Mouse (Mus musculus) stomach, embryonic 16.5 days (tissue): ENCODE data around the gene Ncor1. TPM values are rescaled to one million over a fixed set of nuclear protein-coding genes. Genes with fewer than 3 reads are reported as not detected.
"Not testable (repeated sequence)": the region's sequence is repeated elsewhere in the genome, so short reads cannot be mapped to it uniquely, and the experiment has no call there.

ENCODE experiments used
- ATAC-seq: fragments of 200-750 bp; cut with Nextera tagmentation; 2 replicates; pipeline ENCODE4 v1.8.0; 2017; ENCODE audit warnings: moderate number of reproducible peaks, moderate TSS enrichment; ENCODE audit not compliant: insufficient read depth, low FRiP score
- H3K27ac ChIP-seq: fragments of 300-500 bp; sonication (generic); 2 replicates; pipeline ENCODE4 v1.5.1; 2014; ENCODE audit warnings: low read length
- H3K27me3 ChIP-seq: fragments of 300-500 bp; sonication (generic); 2 replicates; pipeline ENCODE4 v1.6.1; 2014; ENCODE audit warnings: low read length, control low read depth, mixed read lengths; ENCODE audit not compliant: control insufficient read depth, insufficient read depth
- H3K36me3 ChIP-seq: fragments of 300-500 bp; sonication (generic); 2 replicates; pipeline ENCODE4 v1.6.1; 2014; ENCODE audit warnings: low read length; ENCODE audit not compliant: control insufficient read depth, insufficient read depth
- H3K4me1 ChIP-seq: fragments of 300-500 bp; sonication (generic); 2 replicates; pipeline ENCODE4 v1.6.1; 2014; ENCODE audit warnings: low read length, control low read depth, mixed read lengths; ENCODE audit not compliant: control insufficient read depth, insufficient read depth
- H3K4me2 ChIP-seq: fragments of 300-500 bp; sonication (generic); 2 replicates; pipeline ENCODE4 v1.6.1; 2014; ENCODE audit warnings: low read depth, low read length, mixed read lengths
- H3K4me3 ChIP-seq: fragments of 300-500 bp; sonication (generic); replicated peaks from 2 replicates; pipeline ENCODE4 v1.5.1; 2014; ENCODE audit warnings: mild to moderate bottlenecking, low read length
- H3K9ac ChIP-seq: fragments of 300-500 bp; sonication (generic); 2 replicates; pipeline ENCODE4 v1.6.1; 2014; ENCODE audit warnings: low read length
- H3K9me3 ChIP-seq: fragments of 300-500 bp; sonication (generic); replicated peaks from 2 replicates; pipeline ENCODE4 v1.6.1; 2016; ENCODE audit warnings: low read length, control low read depth; ENCODE audit not compliant: control insufficient read depth
- WGBS: fragments of 180-500 bp; shearing (Covaris S2); extraction: QIAGEN DNeasy Blood & Tissue Kit; methylation state at CpG from one replicate; pipeline ENCODE4 v1.1.7; 2014; 5-methylcytosine and 5-hydroxymethylcytosine counted together
- polyA plus RNA-seq: library from polyadenylated mRNA; unstranded; fragments of >200 nt; fragmentation: Nextera tagmentation; extraction: Ambion mirVana; gene quantifications from 2 replicates; pipeline ENCODE4 v1.2.1, GENCODE M21; 2015

Ncor1 gene
- polyA plus RNA-seq, 1 experiment from 2014 or later: 52.7 TPM

DNA sequence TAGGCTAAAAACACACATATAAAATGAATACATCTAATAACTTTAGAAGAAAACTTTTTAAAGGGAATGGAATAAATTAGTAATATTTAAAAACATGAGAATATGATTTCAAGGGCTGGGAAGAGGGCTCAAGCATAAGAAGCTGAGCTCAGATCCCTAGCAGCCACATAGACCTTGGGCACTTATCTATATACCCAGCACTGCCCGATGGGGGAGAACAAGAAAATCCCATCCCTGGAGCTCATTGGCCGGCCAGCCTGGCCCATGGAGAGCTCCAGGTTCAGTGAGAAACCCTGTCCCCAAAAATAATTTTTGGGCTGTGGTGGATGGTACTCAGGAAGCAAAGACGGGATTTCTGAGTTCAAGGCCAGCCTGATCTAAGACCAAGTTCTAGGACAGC is 7.5 kb upstream of the Ncor1 start:
- Histone ChIP-seq H3K36me3 (no peaks in the 10 kb centered on the region), H3K4me2 (no peak overlapping the region), H3K9me3 (no peaks in the 10 kb centered on the region), H3K4me3 (no peak overlapping the region), H3K27ac (no peak overlapping the region), H3K27me3 (no peaks in the 10 kb centered on the region), H3K9ac (no peak overlapping the region), H3K4me1 (no peaks in the 10 kb centered on the region)
- 92% methylated on average over 3 of the region's 3 CpGs for WGBS
- no peak for ATAC-seq

DNA sequence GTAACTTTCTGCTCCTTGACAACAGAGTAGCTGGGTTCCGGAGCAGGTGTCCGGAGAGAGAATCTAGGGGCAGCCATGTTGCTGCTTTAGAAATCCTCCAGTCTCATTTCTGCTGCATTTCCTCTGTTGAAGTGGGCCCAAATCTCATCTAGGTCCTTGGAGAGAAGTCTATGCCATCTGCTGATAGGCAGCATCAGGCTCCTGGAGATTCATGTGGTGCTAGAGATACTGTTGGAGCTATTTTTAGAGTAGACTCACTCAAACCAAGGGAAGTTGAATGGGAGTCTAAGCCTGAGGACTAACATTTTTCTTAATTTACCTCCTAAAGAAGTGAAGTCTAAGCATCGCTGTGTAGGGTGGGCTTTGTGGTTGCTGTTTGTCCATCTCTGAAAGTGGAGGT is 6.4 kb upstream of the Ncor1 start:
- Histone ChIP-seq H3K27me3 (no peaks in the 10 kb centered on the region), H3K4me1 (no peaks in the 10 kb centered on the region), H3K4me2 (no peak overlapping the region), H3K9ac (no peak overlapping the region), H3K4me3 (no peak overlapping the region), H3K27ac (no peak overlapping the region), H3K36me3 (no peaks in the 10 kb centered on the region), H3K9me3 (no peaks in the 10 kb centered on the region)
- WGBS: 91% methylated on average over 3 of the region's 3 CpGs
- ATAC-seq: no peak

DNA sequence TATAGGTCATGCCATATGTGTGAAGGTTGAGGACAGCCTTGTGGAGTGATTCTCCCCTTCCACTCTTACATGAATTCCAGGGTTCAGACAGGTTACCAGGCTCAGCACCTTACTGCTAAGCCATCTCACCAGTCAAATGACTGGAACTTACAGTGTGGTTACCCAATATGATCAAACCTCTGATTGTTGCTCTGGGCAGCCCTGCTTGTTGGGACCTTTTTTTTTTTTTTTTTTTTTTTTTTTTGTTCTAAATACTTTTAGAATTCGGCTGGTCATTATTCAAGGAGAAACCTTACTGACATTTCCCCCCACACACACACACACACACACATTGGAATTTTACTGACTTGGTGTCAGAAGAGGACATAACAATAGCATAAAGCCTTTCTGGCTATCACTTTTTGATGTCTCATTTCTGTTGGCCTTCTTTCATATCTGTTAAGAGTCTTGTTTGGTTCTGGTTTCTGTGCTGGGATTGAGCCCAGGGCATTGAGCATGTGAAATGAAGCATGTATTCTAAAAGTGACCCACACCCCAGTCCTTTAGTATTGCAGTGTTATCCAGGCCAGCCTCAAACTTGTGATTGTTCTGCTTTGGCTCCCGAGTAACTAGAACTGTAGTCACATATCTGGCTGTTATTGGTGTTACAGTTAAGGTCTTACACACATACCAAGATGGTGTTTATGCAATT is 5.0 kb upstream of the Ncor1 start:
- Histone ChIP-seq H3K36me3 (no peaks in the 10 kb centered on the region), H3K9me3 (no peaks in the 10 kb centered on the region), H3K27me3 (no peaks in the 10 kb centered on the region), H3K4me2 (no peak overlapping the region), H3K27ac (no peak overlapping the region), H3K4me3 (no peak overlapping the region), H3K4me1 (no peaks in the 10 kb centered on the region), H3K9ac (no peak overlapping the region)
- WGBS: 75% methylated on average over 2 of the region's 2 CpGs
- ATAC-seq: no peak

DNA sequence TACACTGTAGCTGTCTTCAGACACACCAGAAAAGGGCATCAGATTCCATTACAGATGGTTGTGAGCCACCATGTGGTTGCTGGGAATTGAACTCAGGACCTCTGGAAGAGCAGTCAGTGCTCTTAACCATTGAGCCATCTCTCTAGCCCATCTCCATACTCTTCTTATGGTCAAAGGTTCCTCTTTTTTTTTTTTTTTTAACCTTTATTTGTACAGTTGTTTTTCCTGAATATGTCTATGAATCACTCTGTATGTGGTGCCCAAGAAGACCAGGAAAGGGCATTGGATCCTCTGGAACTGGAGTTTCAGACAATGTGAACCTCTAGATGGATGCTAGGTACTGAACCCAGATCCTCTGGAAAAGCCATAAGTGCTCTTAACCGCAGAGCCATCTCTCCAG is 4.2 kb upstream of the Ncor1 start:
- not testable (repeated sequence) for H3K9me3 ChIP-seq, H3K27ac ChIP-seq, H3K4me2 ChIP-seq, H3K27me3 ChIP-seq, H3K9ac ChIP-seq, H3K36me3 ChIP-seq, H3K4me3 ChIP-seq, H3K4me1 ChIP-seq, ATAC-seq
- WGBS: 97% methylated on average over 1 of the region's 1 CpGs

DNA sequence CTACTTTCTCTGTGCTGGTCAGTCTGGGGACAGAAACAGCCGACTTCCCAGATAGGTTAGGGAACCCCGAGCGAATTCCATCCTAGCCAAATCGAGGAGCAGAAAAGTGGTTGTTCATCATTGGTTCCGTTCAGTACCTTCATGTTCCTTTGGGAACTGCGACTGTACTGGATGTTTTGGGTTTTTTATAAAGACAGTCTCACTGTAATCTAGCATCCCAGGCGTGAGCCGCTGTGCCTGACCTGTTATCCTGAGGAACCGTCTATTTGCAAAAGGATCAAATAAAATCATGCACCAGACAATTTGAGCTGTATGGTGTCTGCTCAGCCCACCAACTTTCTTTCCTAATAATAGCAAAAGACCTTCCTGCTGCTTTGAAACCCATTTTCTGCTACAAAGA is 439 bp upstream of the Ncor1 start:
- H3K36me3 ChIP-seq: no peaks in the 10 kb centered on the region
- ATAC-seq: no peak

DNA sequence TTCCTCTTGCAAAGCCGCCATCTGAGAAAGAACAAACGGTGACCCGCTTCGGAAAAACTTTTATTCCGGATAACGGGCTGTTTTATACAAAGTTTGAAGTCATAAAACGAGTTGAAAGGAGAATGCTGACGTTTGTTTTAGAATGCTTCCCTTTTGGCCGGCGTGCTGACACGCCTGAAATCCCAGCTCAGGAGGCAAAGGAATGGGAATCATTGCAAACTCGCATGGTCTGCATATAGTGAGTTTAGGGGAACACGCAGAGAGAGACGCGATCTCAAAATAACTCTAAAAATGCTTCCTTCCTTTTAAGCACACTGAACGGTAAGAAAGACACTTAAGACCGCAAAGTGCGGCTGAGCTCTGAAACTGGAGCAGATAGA is 460 bp downstream of the Ncor1 start:
- Histone ChIP-seq H3K27me3 (no peaks in the 10 kb centered on the region), H3K27ac (peak overlapping the region; percentile 98), H3K4me2 (peak overlapping the region; percentile 71), H3K4me1 (peaks cover 6% of the 10 kb centered on the region), H3K36me3 (no peaks in the 10 kb centered on the region), H3K9ac (peak overlapping the region; percentile 99), H3K4me3 (peak overlapping the region; percentile 80), H3K9me3 (no peaks in the 10 kb centered on the region)
- no peak for ATAC-seq
- WGBS: under 1% methylated on average over 18 of the region's 18 CpGs

More for the DNA sequence above, 439 bp upstream of the Ncor1 start:
- H3K9ac ChIP-seq: peak overlapping the region; percentile 99
- H3K27ac ChIP-seq: peak overlapping the region; percentile 98
- 2% methylated on average over 9 of the region's 9 CpGs for WGBS
- peaks cover 6% of the 10 kb centered on the region for H3K4me1 ChIP-seq
- no peaks in the 10 kb centered on the region for H3K9me3 ChIP-seq
- peak overlapping the region; percentile 71 for H3K4me2 ChIP-seq
- no peaks in the 10 kb centered on the region for H3K27me3 ChIP-seq
- peak overlapping the region; percentile 80 for H3K4me3 ChIP-seq

DNA sequence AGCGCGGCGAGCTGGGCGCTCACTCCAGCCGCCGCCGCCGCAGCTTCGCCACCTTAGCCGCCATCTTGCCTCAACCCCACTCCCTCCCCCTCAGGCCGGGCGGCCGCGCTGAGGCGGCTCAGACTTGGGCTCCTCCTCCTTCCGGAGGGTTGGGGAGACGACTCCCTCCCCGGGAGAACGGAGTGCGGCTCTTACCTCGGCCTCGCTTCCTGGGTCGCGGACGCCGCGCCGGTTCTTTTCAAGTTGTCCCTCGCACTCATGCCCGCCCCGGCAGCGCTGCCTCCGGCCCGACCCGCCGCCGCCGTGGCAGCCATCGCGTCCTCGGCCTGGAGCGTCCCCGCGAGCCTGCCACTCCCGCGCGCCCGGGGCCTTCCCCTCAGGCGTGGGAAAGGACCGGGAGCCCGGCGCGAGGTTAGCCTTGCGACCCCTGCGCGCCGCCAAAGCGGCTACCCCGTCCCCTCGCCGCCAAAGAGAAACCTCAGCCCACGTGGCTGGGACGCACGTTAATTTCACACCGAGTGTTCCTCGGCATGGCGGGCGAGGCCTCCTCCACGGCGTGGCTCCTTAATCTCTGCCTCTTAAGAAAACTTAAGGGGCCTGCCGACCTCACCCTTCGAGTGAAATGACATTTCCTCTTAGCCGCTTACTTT is 975 bp downstream of the Ncor1 start:
- peaks cover 6% of the 10 kb centered on the region for H3K4me1 ChIP-seq
- ATAC-seq: peak; percentile 97
- H3K27ac ChIP-seq: peak overlapping the region; percentile 98
- H3K4me3 ChIP-seq: peak overlapping the region; percentile 80
- WGBS: under 1% methylated on average over 70 of the region's 73 CpGs
- H3K36me3 ChIP-seq: no peaks in the 10 kb centered on the region
- H3K27me3 ChIP-seq: no peaks in the 10 kb centered on the region
- H3K9me3 ChIP-seq: no peaks in the 10 kb centered on the region
- peak overlapping the region; percentile 71 for H3K4me2 ChIP-seq
- H3K9ac ChIP-seq: peak overlapping the region; percentile 99

DNA sequence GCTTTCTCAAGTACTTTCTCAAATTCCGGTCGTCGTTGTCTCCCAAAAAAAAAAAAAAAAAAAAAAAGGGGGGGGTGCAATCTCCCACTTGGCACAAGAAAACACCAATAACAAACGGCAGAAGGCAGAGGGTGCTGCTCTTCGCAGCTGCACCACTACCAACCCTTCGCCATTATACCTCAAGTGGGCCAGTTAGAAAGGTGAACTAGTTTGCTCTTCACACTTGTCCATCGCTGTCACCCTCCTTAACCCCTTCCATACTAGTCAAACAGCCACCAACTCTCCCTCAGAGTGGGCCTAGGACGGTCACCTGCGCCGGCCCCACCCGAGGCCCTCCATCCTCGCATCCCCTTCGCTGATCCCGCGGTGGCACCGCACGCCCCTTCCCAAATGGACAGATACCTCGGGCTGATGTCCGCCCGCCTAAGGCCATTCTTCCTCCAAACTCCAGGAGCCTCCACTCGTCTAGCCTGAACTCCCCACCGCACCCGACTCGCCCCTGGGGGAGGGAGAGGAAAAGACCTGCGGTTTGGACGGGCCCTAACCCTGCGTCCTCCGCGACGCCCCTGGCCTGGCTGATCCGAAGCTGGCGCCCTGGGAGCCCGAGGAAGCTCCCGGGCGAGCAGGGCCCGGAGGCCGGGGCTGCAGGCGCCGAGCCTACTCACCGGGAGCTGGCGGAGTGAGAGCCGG is 1.7 kb downstream of the Ncor1 start:
- no peaks in the 10 kb centered on the region for H3K36me3 ChIP-seq
- under 1% methylated on average over 42 of the region's 42 CpGs for WGBS
- peak overlapping the region; percentile 80 for H3K4me3 ChIP-seq
- H3K27me3 ChIP-seq: no peaks in the 10 kb centered on the region
- peak overlapping the region; percentile 99 for H3K9ac ChIP-seq
- peak; percentile 76 for ATAC-seq
- H3K27ac ChIP-seq: peak overlapping the region; percentile 98
- peak overlapping the region; percentile 82 for H3K4me2 ChIP-seq
- no peaks in the 10 kb centered on the region for H3K9me3 ChIP-seq
- peaks cover 6% of the 10 kb centered on the region for H3K4me1 ChIP-seq

DNA sequence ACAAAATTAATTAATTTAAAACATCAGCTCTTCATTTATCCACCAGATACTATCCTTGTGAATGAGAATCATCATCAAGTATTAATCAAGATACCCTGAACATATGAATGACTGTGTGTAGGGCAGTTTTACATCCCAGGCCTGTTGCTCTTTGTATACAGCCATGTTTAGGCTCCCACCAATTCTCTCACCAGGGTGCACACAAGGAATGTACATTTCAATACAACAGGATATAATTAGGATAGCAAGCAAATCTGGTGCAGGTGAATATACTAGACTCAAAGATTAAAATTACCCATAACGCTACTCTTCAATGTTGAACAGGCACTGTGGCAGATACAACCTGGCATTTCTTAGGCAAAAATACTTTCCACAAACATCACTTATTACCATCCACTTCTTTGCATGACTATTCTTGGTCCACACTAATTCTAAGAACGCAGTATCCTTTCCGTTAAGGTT is 2.3 kb downstream of the Ncor1 start:
- no peaks in the 10 kb centered on the region for H3K9me3 ChIP-seq
- ATAC-seq: no peak
- H3K9ac ChIP-seq: peak overlapping the region; percentile 99
- 6% methylated on average over 3 of the region's 3 CpGs for WGBS
- H3K4me3 ChIP-seq: peak overlapping the region; percentile 80
- H3K27me3 ChIP-seq: no peaks in the 10 kb centered on the region
- peak overlapping the region; percentile 82 for H3K4me2 ChIP-seq
- no peaks in the 10 kb centered on the region for H3K36me3 ChIP-seq
- H3K27ac ChIP-seq: no peak overlapping the region
- peaks cover 6% of the 10 kb centered on the region for H3K4me1 ChIP-seq
